Mouse (Mus musculus) intestine, embryonic 14.5 days (tissue): ENCODE results near the gene Mia2. TPM values are rescaled to one million over a fixed set of nuclear protein-coding genes. Genes with fewer than 3 reads are reported as not detected.
"Not testable (repeated sequence)": the region's sequence is repeated elsewhere in the genome, so short reads cannot be mapped to it uniquely, and the experiment has no call there.

Source experiments
- ATAC-seq: fragments of 200-750 bp; cut with Nextera tagmentation; replicated peaks from 2 replicates; pipeline ENCODE4 v1.8.0; 2017; ENCODE audit warnings: low read depth, moderate number of reproducible peaks, moderate TSS enrichment, moderate library complexity; ENCODE audit not compliant: low FRiP score, low TSS enrichment
- DNase-seq: peaks from one replicate; pipeline ENCODE4 v3.0.0-alpha.2; 2018; ENCODE audit warnings: low spot score
- H3K27ac ChIP-seq: fragments of 300-500 bp; sonication (generic); 2 replicates; pipeline ENCODE4 v1.5.1; 2014; ENCODE audit warnings: low read depth, mild to moderate bottlenecking, control low read depth
- H3K27me3 ChIP-seq: fragments of 300-500 bp; sonication (generic); replicated peaks from 2 replicates; pipeline ENCODE4 v1.6.1; 2014; ENCODE audit warnings: low read length, control low read depth; ENCODE audit not compliant: control insufficient read depth, insufficient read depth
- H3K36me3 ChIP-seq: fragments of 300-500 bp; sonication (generic); 2 replicates; pipeline ENCODE4 v1.6.1; 2014; ENCODE audit warnings: low read length, control low read depth; ENCODE audit not compliant: control insufficient read depth, insufficient read depth
- H3K4me1 ChIP-seq: fragments of 300-500 bp; sonication (generic); replicated peaks from 2 replicates; pipeline ENCODE4 v1.6.1; 2014; ENCODE audit warnings: low read length, control low read depth, mixed read lengths; ENCODE audit not compliant: control insufficient read depth, insufficient read depth
- H3K4me2 ChIP-seq: fragments of 300-500 bp; sonication (generic); 2 replicates; pipeline ENCODE4 v1.6.1; 2014; ENCODE audit warnings: low read length
- H3K4me3 ChIP-seq: fragments of 300-500 bp; sonication (generic); 2 replicates; pipeline ENCODE4 v1.5.1; 2014; ENCODE audit warnings: low read depth, low read length, control low read depth, mixed read lengths
- H3K9ac ChIP-seq: fragments of 300-500 bp; sonication (generic); 2 replicates; pipeline ENCODE4 v1.6.1; 2014; ENCODE audit warnings: mild to moderate bottlenecking, low read length
- H3K9me3 ChIP-seq: fragments of 300-500 bp; sonication (generic); 2 replicates; pipeline ENCODE4 v1.6.1; 2016; ENCODE audit warnings: low read length, control low read depth; ENCODE audit not compliant: control insufficient read depth
- WGBS: fragments of 180-500 bp; shearing (Covaris S2); extraction: QIAGEN DNeasy Blood & Tissue Kit; methylation state at CpG from one replicate; pipeline ENCODE4 v1.1.7; 2014; 5-methylcytosine and 5-hydroxymethylcytosine counted together
- microRNA-seq: library from miRNA; unstranded; fragments of <30 nt; microRNA quantifications from one replicate; pipeline ENCODE4, GENCODE M21; 2016
- polyA plus RNA-seq: library from polyadenylated mRNA; unstranded; fragments of >200 nt; fragmentation: Nextera tagmentation; extraction: Ambion mirVana; gene quantifications from 2 replicates; pipeline ENCODE4 v1.2.1, GENCODE M21; 2014

Mia2 gene
- polyA plus RNA-seq, 1 experiment from 2014 or later, result 75.2 TPM

- not testable (repeated sequence) for ATAC-seq
These were observed 145.4 kb downstream of the Mia2 start for GRCm38 (mm10) chr12:59241031-59241430.

More at GRCm38 (mm10) chr12:59241031-59241430, 145.4 kb downstream of the Mia2 start:
- H3K9me3 ChIP-seq, H3K4me1 ChIP-seq, H3K27me3 ChIP-seq, H3K4me3 ChIP-seq, H3K36me3 ChIP-seq, DNase-seq, H3K4me2 ChIP-seq, H3K9ac ChIP-seq, H3K27ac ChIP-seq: not testable (repeated sequence)
- WGBS, result 92% methylated on average over 8 of the region's 8 CpGs

Small RNA genes within 50 kb of the gene (microRNA-seq; reads per million reads assigned to microRNA genes)
- gene Gm27284, result not detected

Other genes starting within 250 kb of the Mia2 start
- gene Sec23a, start 83.8 kb upstream of the Mia2 start, polyA plus RNA-seq, result 70.8 and 75.9 TPM in 2 replicates
- 18.7 and 24.4 TPM in 2 replicates for gene Gemin2, start 82.4 kb upstream of the Mia2 start, polyA plus RNA-seq
- gene Trappc6b, start 34.3 kb upstream of the Mia2 start, polyA plus RNA-seq, result 54.1 and 57.0 TPM in 2 replicates
- gene Pnn, start 28.9 kb upstream of the Mia2 start, polyA plus RNA-seq, result 71.3 and 80.0 TPM in 2 replicates
- gene Fbxo33, start 123.9 kb downstream of the Mia2 start, polyA plus RNA-seq, result 8.5 and 10.0 TPM in 2 replicates